In the genomic region with DNA sequence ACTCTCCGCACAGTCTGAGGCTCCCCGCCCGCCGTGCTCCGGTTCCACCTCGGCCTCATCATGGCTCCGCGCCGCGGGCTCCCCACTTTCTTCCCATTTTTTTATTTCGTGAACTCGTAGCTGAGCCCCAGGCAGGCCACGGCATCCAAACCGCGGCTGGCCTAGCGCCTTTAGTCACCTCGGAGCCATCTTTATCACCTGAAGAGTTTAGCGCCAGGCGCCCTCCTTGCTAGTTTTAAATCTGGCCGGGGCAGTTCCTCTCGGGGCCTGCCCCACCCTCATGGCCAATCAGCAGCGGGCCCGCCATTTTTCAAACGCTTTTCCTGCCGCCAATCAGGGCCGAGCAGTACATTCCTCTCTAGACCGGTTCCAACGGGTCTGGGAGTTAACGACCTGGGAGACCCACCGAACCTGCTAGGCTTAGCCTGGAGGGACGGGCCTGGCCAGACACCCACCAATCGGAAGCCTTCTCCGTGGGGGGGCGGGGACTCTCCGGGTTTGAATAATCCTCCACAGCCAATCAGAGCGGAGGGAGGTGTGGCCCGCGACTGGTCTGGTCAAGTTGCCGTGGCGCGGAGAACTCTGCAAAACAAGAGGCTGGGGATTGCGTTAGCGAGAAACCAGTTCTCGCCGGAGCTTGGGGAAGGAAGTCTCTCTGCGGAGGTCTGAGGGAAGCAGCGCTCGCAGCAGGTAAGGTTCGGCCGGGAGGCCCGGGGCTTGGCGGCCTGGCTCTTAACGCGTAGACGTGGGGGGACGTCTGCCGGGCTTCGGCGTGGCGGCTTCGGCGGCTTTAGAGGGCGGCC, we compare ENCODE assay signal across 8 mouse cellular contexts. TPM values are rescaled to one million over a fixed set of nuclear protein-coding genes. Genes with fewer than 3 reads are reported as not detected.
DNase-seq lines count a peak whose midpoint lies in the region; ATAC-seq lines count a peak whose summit lies in the region.

A gene (plus strand): TSS at position 592 of the 803 bp plus-strand sequence.

- peak; percentile 100 for ATAC-seq in forebrain, embryonic 14.5 days
- peak; percentile 99 for ATAC-seq in neural tube, embryonic 15.5 days (ENCODE audit: low FRiP score)

- DNase-seq in ES-CJ7 (ENCODE audit: low read depth, low spot score) = peak; percentile 100
- peak; percentile 100 for DNase-seq in cerebellum, adult 11 months
- DNase-seq in forebrain, embryonic 14.5 days (ENCODE audit: low spot score) = peak; percentile 100
- peak; percentile 99 for DNase-seq in heart, postnatal 14 days
- DNase-seq in layer of hippocampus, adult 11-12 months (ENCODE audit: low spot score) = peak; percentile 99
- DNase-seq in lung, adult 18-20 months = peak; percentile 100
- DNase-seq in testis, postnatal 14 days (ENCODE audit: low spot score) = peak; percentile 100

- peak within 1 kb of the TSS; percentile 98 for H3K27ac ChIP-seq in forebrain, embryonic 14.5 days (ENCODE audit: low read depth, low read length)
- peak within 1 kb of the TSS; percentile 98 for H3K27ac ChIP-seq in neural tube, embryonic 15.5 days (replicated peaks)

- peak within 1 kb of the TSS; percentile 96 for H3K4me2 ChIP-seq in forebrain, embryonic 14.5 days (ENCODE audit: low read length)
- peak within 1 kb of the TSS; percentile 99 for H3K4me2 ChIP-seq in neural tube, embryonic 15.5 days

- no peaks in the 10 kb centered on the region for H3K9me3 ChIP-seq in forebrain, embryonic 14.5 days (replicated peaks; ENCODE audit: control insufficient read depth, low read length)
- no peaks in the 10 kb centered on the region for H3K9me3 ChIP-seq in neural tube, embryonic 15.5 days (replicated peaks)

- H3K9ac ChIP-seq in forebrain, embryonic 14.5 days (ENCODE audit: low read length) = peak within 1 kb of the TSS; percentile 99
- H3K9ac ChIP-seq in neural tube, embryonic 15.5 days (replicated peaks) = peak within 1 kb of the TSS; percentile 86

- H3K4me3 ChIP-seq in forebrain, embryonic 14.5 days (ENCODE audit: low read depth, low read length) = peak within 1 kb of the TSS; percentile 86
- peak within 1 kb of the TSS; percentile 82 for H3K4me3 ChIP-seq in neural tube, embryonic 15.5 days (replicated peaks)

- no peaks in the 10 kb centered on the region for H3K4me1 ChIP-seq in forebrain, embryonic 14.5 days (ENCODE audit: control insufficient read depth, insufficient read depth, low read length)
- H3K4me1 ChIP-seq in neural tube, embryonic 15.5 days = peaks cover 10% of the 10 kb centered on the region

- H3K27me3 ChIP-seq in forebrain, embryonic 14.5 days (replicated peaks; ENCODE audit: control insufficient read depth, insufficient read depth, low read length) = no peaks in the 10 kb centered on the region
- H3K27me3 ChIP-seq in neural tube, embryonic 15.5 days (replicated peaks) = 0 out of 2 replicates have a peak, but pooled peaks cover 3% of the 10 kb centered on the region

- peaks cover 20% of the 10 kb centered on the region; the same call in 1 of the 2 replicates for H3K36me3 ChIP-seq in forebrain, embryonic 14.5 days (ENCODE audit: control insufficient read depth, insufficient read depth, low read length)
- no peaks in the 10 kb centered on the region for H3K36me3 ChIP-seq in neural tube, embryonic 15.5 days

- intact Hi-C loops in heart, postnatal 14 days (cut with DNase I) = loop anchor here (2.0 to 10.0 kb wide), 5 partner anchors 25 to 957 kb away; a partner anchor contains a TSS

- under 1% methylated on average over 63 of the region's 63 CpGs for WGBS in forebrain, embryonic 14.5 days
- under 1% methylated on average over 63 of the region's 63 CpGs for WGBS in neural tube, embryonic 15.5 days

RNA-seq across cellular contexts. Expression of the gene that starts here (rescaled TPM):
- polyA plus RNA-seq in forebrain, embryonic 14.5 days (2014; fragmentation: Nextera tagmentation; extraction: Ambion mirVana) = 186 and 201 TPM in 2 replicates
- total RNA-seq in heart, postnatal 14 days (2021) = 10 to 100 TPM; 27.0 to 51.5 TPM
- 41.8 and 135 TPM in 2 replicates for polyA plus RNA-seq in neural tube, embryonic 15.5 days (2015; fragmentation: Nextera tagmentation; extraction: Ambion mirVana)

Comparison
In these comparisons a context has a peak if more than half of its experiments do, and no peak if none do; other contexts are left out.
1. Peak in every context shown above with its lines: DNase-seq, ATAC-seq, H3K4me3 ChIP-seq and H3K27ac ChIP-seq.